Mouse (Mus musculus): ENCODE measurements at regions not wholly inside any gene's neighbourhood (a gene's known extent, or its start where the extent isn't known, plus 50 kb on each side); places are given as distances from the start of the nearest gene placed in this dataset. TPM values are rescaled to one million over a fixed set of nuclear protein-coding genes. Genes with fewer than 3 reads are reported as not detected.

DNA sequence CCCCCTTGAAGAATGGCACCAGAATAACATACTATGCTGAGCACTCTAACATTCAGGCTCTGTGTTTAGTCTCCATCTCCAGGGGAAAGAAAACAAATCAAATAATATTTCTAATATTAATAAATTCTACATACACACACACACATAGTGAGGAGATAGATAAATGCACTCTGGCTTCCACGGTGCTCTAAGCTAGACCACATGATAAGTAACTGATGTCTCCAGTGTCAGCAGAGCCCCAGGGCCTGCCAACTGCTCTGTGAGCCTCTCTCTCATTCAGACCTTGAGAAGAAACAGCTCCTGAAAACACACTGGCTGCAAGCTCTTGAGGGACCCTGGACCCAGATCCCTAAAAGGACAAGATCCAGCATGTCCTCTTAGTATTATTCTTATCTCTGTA, 56.9 kb upstream of the H2afz start:
- no peak for ATAC-seq (ENCODE audit: low FRiP score, low TSS enrichment)
- no peak overlapping the region for H3K4me3 ChIP-seq (replicated peaks; ENCODE audit: low read depth, low read length)
- H3K9me3 ChIP-seq (ENCODE audit: control insufficient read depth, low read length), result no peaks in the 10 kb centered on the region
- no peaks in the 10 kb centered on the region for H3K36me3 ChIP-seq (ENCODE audit: control insufficient read depth, insufficient read depth, low read length)
- WGBS, result 60% methylated on average over 1 of the region's 1 CpGs
- H3K27ac ChIP-seq (replicated peaks; ENCODE audit: low read depth, low read length), result no peak overlapping the region
- H3K4me1 ChIP-seq (ENCODE audit: control insufficient read depth, insufficient read depth, low read length), result no peaks in the 10 kb centered on the region
- H3K9ac ChIP-seq (replicated peaks; ENCODE audit: low read length), result no peak overlapping the region
- no peak for DNase-seq
- no peak overlapping the region for H3K4me2 ChIP-seq (ENCODE audit: low read length)
- no peaks in the 10 kb centered on the region for H3K27me3 ChIP-seq (ENCODE audit: control insufficient read depth, insufficient read depth, low read length)

DNA sequence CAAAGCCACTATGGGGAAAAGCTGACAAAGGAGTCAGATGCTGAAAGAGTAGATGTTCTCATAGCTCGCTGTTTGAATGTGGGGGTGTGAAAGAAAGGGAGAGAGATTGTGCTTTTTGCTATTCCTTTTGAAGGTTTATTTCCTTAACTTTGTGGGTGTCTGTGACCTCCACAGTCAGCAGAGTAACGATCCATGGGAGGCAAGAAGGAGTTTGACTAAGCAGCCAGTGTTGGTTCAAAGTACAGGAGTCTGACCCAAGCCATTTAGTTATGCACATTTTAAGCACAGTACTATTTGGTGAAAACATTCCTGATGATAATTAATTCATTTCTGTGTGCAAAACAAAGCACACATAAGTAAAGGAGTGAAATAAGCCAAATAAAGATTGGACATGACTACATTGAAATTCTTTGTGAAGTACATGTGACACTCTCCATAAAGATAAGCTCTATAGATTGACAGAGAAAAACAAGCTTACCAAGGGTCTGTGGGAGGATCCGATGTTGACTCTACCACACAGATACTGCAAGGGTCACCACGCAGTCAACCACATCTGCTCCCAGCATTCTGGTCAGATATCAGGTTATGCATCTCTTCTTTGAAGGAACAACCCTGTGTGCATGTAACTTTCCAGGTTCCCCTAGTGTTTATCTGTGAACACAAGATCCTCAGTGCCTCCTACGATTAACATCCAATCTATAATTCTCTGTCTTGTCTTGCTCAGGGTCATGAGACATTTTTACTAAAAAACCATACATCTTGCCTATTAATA, 56.2 kb upstream of the H2afz start:
- ATAC-seq (ENCODE audit: low FRiP score, low TSS enrichment), result no peak
- Histone ChIP-seq H3K4me2 (ENCODE audit: low read length) (no peak overlapping the region), H3K4me3 (replicated peaks; ENCODE audit: low read depth, low read length) (no peak overlapping the region), H3K9ac (replicated peaks; ENCODE audit: low read length) (no peak overlapping the region), H3K9me3 (ENCODE audit: control insufficient read depth, low read length) (no peaks in the 10 kb centered on the region), H3K36me3 (ENCODE audit: control insufficient read depth, insufficient read depth, low read length) (no peaks in the 10 kb centered on the region), H3K4me1 (ENCODE audit: control insufficient read depth, insufficient read depth, low read length) (no peaks in the 10 kb centered on the region), H3K27me3 (ENCODE audit: control insufficient read depth, insufficient read depth, low read length) (no peaks in the 10 kb centered on the region), H3K27ac (replicated peaks; ENCODE audit: low read depth, low read length) (no peak overlapping the region)
- DNase-seq, result no peak
- WGBS, result 85% methylated on average over 5 of the region's 5 CpGs

DNA sequence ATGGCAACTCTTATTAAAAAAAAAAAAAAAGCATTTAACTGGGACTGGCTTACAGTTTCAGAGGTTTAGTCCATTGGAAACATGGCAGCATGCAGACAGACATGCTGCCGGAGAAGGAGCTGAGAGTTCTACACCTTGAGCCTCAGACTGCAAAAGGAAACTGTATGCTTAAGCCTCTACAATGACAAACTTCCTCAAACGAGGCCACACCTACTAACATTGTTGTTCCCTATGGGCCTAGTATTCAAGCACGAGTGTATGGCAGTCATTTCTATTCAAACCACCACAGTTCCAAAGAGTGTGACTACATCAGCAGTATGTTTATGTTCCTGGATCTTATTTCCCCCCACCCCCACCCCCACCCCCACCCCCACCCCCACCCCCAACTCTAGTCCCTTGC, 54.2 kb upstream of the H2afz start:
- 92% methylated on average over 3 of the region's 3 CpGs for WGBS
- ATAC-seq (ENCODE audit: low FRiP score, low TSS enrichment) (no peak), DNase-seq (no peak)

More for the DNA sequence above, 54.2 kb upstream of the H2afz start:
- Histone ChIP-seq H3K27me3 (ENCODE audit: control insufficient read depth, insufficient read depth, low read length) (no peaks in the 10 kb centered on the region), H3K9ac (replicated peaks; ENCODE audit: low read length) (no peak overlapping the region), H3K27ac (replicated peaks; ENCODE audit: low read depth, low read length) (no peak overlapping the region), H3K4me3 (replicated peaks; ENCODE audit: low read depth, low read length) (no peak overlapping the region), H3K9me3 (ENCODE audit: control insufficient read depth, low read length) (no peaks in the 10 kb centered on the region), H3K4me2 (ENCODE audit: low read length) (no peak overlapping the region), H3K36me3 (ENCODE audit: control insufficient read depth, insufficient read depth, low read length) (no peaks in the 10 kb centered on the region), H3K4me1 (ENCODE audit: control insufficient read depth, insufficient read depth, low read length) (no peaks in the 10 kb centered on the region)

Small RNA genes lying in the stretch of these regions (microRNA-seq; reads per million reads assigned to microRNA genes)
- not detected for gene Mir6380

Measured in midbrain, embryonic 14.5 days (tissue).